Mouse (Mus musculus): Measurements from ENCODE around the gene Dusp12. TPM values are rescaled to one million over a fixed set of nuclear protein-coding genes. Genes with fewer than 3 reads are reported as not detected.

Gene Dusp12
- total RNA-seq, 2 experiments from 2014 or later = 14.4 to 17.9 TPM

GRCm38 (mm10) chr1:170900799-170901467, 15.6 kb upstream of the Dusp12 start:
- peak; percentile 66 to 74 for DNase-seq (ENCODE audit: low spot score in 2 of 2)
- intact Hi-C loops (cut with DNase I) = loop anchor here (1.0 kb wide), 2 partner anchors 91 to 95 kb away; no protein-coding TSS in a partner anchor

- intact Hi-C loops (cut with DNase I) = loop anchor here (5.0 to 10.0 kb wide), 2 partner anchors 204 to 356 kb away; partner anchors contain the start of genes Adamts4 and Ndufs2
- peak in 1 of 2 experiments; percentile 10 for DNase-seq (ENCODE audit: low spot score in 2 of 2)
Measured at GRCm38 (mm10) chr1:170898413-170899075, 13.2 kb upstream of the Dusp12 start.

GRCm38 (mm10) chr1:170896651-170897281, 11.4 kb upstream of the Dusp12 start:
- no peak for DNase-seq (ENCODE audit: low spot score in 2 of 2)
- intact Hi-C loops (cut with DNase I) = loop anchor here (5.0 to 10.0 kb wide), 2 partner anchors 206 to 358 kb away; partner anchors contain the start of genes Adamts4 and Ndufs2

- intact Hi-C loops (cut with DNase I) = loop anchor here (5.0 to 10.0 kb wide), 2 partner anchors 207 to 360 kb away; partner anchors contain the start of genes Adamts4 and Ndufs2
- peak in 1 of 2 experiments; percentile 68 for DNase-seq (ENCODE audit: low spot score in 2 of 2)
Measured at GRCm38 (mm10) chr1:170894603-170895602, 9.6 kb upstream of the Dusp12 start.

GRCm38 (mm10) chr1:170892279-170892678, 6.9 kb upstream of the Dusp12 start:
- intact Hi-C loops (cut with DNase I) = loop anchor here (10.0 kb wide), 1 partner anchor 363 kb away; the partner anchor contains the start of genes Adamts4 and Ndufs2
- no peak for DNase-seq (ENCODE audit: low spot score in 2 of 2)

GRCm38 (mm10) chr1:170891646-170892045, 6.3 kb upstream of the Dusp12 start:
- intact Hi-C loops (cut with DNase I) = loop anchor here (10.0 kb wide), 1 partner anchor 363 kb away; the partner anchor contains the start of genes Adamts4 and Ndufs2
- no peak for DNase-seq (ENCODE audit: low spot score in 2 of 2)

GRCm38 (mm10) chr1:170889310-170889709, 4.0 kb upstream of the Dusp12 start:
- no peak for DNase-seq (ENCODE audit: low spot score in 2 of 2)
- intact Hi-C loops (cut with DNase I) = no loop called here

- no peak for DNase-seq (ENCODE audit: low spot score in 2 of 2)
Measured at GRCm38 (mm10) chr1:170886044-170886458, 711 bp upstream of the Dusp12 start.

GRCm38 (mm10) chr1:170884390-170884789, 950 bp downstream of the Dusp12 start:
- intact Hi-C loops (cut with DNase I) = no loop called here

More at GRCm38 (mm10) chr1:170886044-170886458, 711 bp upstream of the Dusp12 start:
- intact Hi-C loops (cut with DNase I) = no loop called here

GRCm38 (mm10) chr1:170882915-170883485, 2.3 kb downstream of the Dusp12 start:
- no peak for DNase-seq (ENCODE audit: low spot score in 2 of 2)
- intact Hi-C loops (cut with DNase I) = no loop called here

More at GRCm38 (mm10) chr1:170884390-170884789, 950 bp downstream of the Dusp12 start:
- no peak for DNase-seq (ENCODE audit: low spot score in 2 of 2)

GRCm38 (mm10) chr1:170876906-170877305, 8.4 kb downstream of the Dusp12 start:
- DNase-seq (ENCODE audit: low spot score in 2 of 2) = no peak
- intact Hi-C loops (cut with DNase I) = no loop called here

- intact Hi-C loops (cut with DNase I) = no loop called here
Measured at GRCm38 (mm10) chr1:170875676-170876075, 9.7 kb downstream of the Dusp12 start.

GRCm38 (mm10) chr1:170871961-170872360, 13.4 kb downstream of the Dusp12 start:
- intact Hi-C loops (cut with DNase I) = no loop called here
- no peak for DNase-seq (ENCODE audit: low spot score in 2 of 2)

More at GRCm38 (mm10) chr1:170875676-170876075, 9.7 kb downstream of the Dusp12 start:
- no peak for DNase-seq (ENCODE audit: low spot score in 2 of 2)

GRCm38 (mm10) chr1:170871402-170871801, 13.9 kb downstream of the Dusp12 start:
- DNase-seq (ENCODE audit: low spot score in 2 of 2) = no peak
- intact Hi-C loops (cut with DNase I) = no loop called here

GRCm38 (mm10) chr1:170868905-170869283, 16.4 kb downstream of the Dusp12 start:
- intact Hi-C loops (cut with DNase I) = no loop called here
- no peak for DNase-seq (ENCODE audit: low spot score in 2 of 2)

GRCm38 (mm10) chr1:170868107-170868904, 17.0 kb downstream of the Dusp12 start:
- DNase-seq (ENCODE audit: low spot score in 2 of 2) = peak; percentile 89 to 93
- intact Hi-C loops (cut with DNase I) = no loop called here

- intact Hi-C loops (cut with DNase I) = no loop called here
- DNase-seq (ENCODE audit: low spot score in 2 of 2) = peak; percentile 95 to 98
Measured at GRCm38 (mm10) chr1:170867691-170868105, 17.6 kb downstream of the Dusp12 start, which contains the start of gene Atf6. TSS of gene Atf6 (minus strand) at chr1:170867771.
